Mouse (Mus musculus) frontal cortex, adult (tissue): Measurements from ENCODE around the gene Prkag3.

Experiments
- ATAC-seq: cut with Nextera tagmentation; 2 replicates; pipeline ENCODE4 v1.9.2; 2017; ENCODE audit warnings: mild to moderate bottlenecking, moderate library complexity, mixed read lengths; ENCODE audit not compliant: low TSS enrichment

Prkag3 gene

GRCm38 (mm10) chr1:74759773-74760172, 10.8 kb upstream of the Prkag3 start:
- peak; percentile 88; the same call in 1 of the 2 replicates for ATAC-seq

GRCm38 (mm10) chr1:74754175-74754785, 5.3 kb upstream of the Prkag3 start:
- ATAC-seq, result no peak

GRCm38 (mm10) chr1:74753266-74753974, 4.4 kb upstream of the Prkag3 start:
- ATAC-seq, result no peak

- no peak for ATAC-seq
These were observed 3.8 kb upstream of the Prkag3 start for GRCm38 (mm10) chr1:74752833-74753232.

GRCm38 (mm10) chr1:74752150-74752549, 3.1 kb upstream of the Prkag3 start:
- ATAC-seq, result no peak

- ATAC-seq, result 0 out of 2 replicates have a peak, but pooled peaks have one; percentile 31
These were observed 1.7 kb upstream of the Prkag3 start for GRCm38 (mm10) chr1:74750683-74751082.

- no peak for ATAC-seq
These were observed 280 bp upstream of the Prkag3 start for GRCm38 (mm10) chr1:74749301-74749700.

GRCm38 (mm10) chr1:74747335-74747734, 1.7 kb downstream of the Prkag3 start:
- no peak for ATAC-seq

GRCm38 (mm10) chr1:74740846-74741245, 8.2 kb downstream of the Prkag3 start:
- ATAC-seq, result no peak

GRCm38 (mm10) chr1:74737500-74737899, 11.5 kb downstream of the Prkag3 start:
- no peak for ATAC-seq

GRCm38 (mm10) chr1:74736977-74737376, 12.0 kb downstream of the Prkag3 start:
- ATAC-seq, result no peak

- no peak for ATAC-seq
These were observed 20.6 kb downstream of the Prkag3 start for GRCm38 (mm10) chr1:74728446-74728845.

- ATAC-seq, result no peak
These were observed 22.3 kb downstream of the Prkag3 start for GRCm38 (mm10) chr1:74726674-74727073.

GRCm38 (mm10) chr1:74726114-74726513, 22.9 kb downstream of the Prkag3 start:
- ATAC-seq, result no peak

GRCm38 (mm10) chr1:74723748-74724147, 25.3 kb downstream of the Prkag3 start:
- no peak for ATAC-seq

GRCm38 (mm10) chr1:74721657-74722056, 27.4 kb downstream of the Prkag3 start:
- no peak for ATAC-seq

GRCm38 (mm10) chr1:74719281-74719680, 29.7 kb downstream of the Prkag3 start:
- no peak for ATAC-seq

- ATAC-seq, result no peak
These were observed 30.9 kb downstream of the Prkag3 start for GRCm38 (mm10) chr1:74718113-74718512.

- no peak for ATAC-seq
These were observed 33.1 kb downstream of the Prkag3 start for GRCm38 (mm10) chr1:74715886-74716285.

GRCm38 (mm10) chr1:74715468-74715867, 33.6 kb downstream of the Prkag3 start:
- ATAC-seq, result no peak

GRCm38 (mm10) chr1:74714967-74715366, 34.1 kb downstream of the Prkag3 start:
- ATAC-seq, result no peak

GRCm38 (mm10) chr1:74713859-74714730, 34.9 kb downstream of the Prkag3 start:
- peak; percentile 44; the same call in 1 of the 2 replicates for ATAC-seq
